Mouse (Mus musculus): Measurements from ENCODE around the gene Oas3. TPM values are rescaled to one million over a fixed set of nuclear protein-coding genes. Genes with fewer than 3 reads are reported as not detected.

Gene Oas3
- total and polyA plus RNA-seq, 2 experiments from 2014 or later = 0.57 to 1.3 TPM

DNA sequence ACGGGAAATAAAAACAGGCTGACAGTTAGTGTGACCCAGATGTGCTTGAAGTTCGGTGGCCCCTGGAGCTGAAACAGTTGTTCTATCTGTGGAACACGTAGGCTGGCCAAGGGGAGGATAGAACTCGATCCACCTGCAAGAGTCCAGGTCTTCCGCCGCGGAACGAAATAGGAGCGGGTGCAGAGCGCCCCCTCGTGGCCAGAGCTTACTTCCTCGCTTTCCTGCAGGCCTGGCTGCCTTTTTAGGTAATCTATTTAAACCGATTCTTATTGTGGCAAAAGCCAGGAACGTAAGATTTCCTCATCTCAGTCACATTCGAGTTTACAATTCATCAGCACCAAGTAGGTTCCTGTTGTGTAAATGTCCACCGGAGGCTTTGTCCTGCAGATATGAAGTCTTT, 63.1 kb downstream of the Oas3 start:
- Histone ChIP-seq H3K27me3 (ENCODE audit: insufficient read depth, low read length) (no peaks in the 10 kb centered on the region), H3K9me3 (ENCODE audit: low read length) (0 out of 2 replicates have a peak, but pooled peaks cover 2% of the 10 kb centered on the region), H3K4me1 (ENCODE audit: insufficient read depth, low read length) (peaks cover 4% of the 10 kb centered on the region; the same call in 1 of the 2 replicates), H3K36me3 (ENCODE audit: insufficient read depth, low read length) (no peaks in the 10 kb centered on the region), H3K4me2 (ENCODE audit: low read depth, low read length, poor library complexity, severe bottlenecking) (no peak overlapping the region), H3K4me3 (ENCODE audit: low read depth, low read length) (no peak overlapping the region), H3K27ac (ENCODE audit: low read depth, low read length) (no peak overlapping the region), H3K9ac (replicated peaks; ENCODE audit: low read length, poor library complexity, severe bottlenecking) (no peak overlapping the region)
- WGBS = 3% methylated on average over 16 of the region's 16 CpGs
- DNase-seq (ENCODE audit: low spot score) = peak; percentile 82
- peak; percentile 92 for TF ChIP-seq CTCF (IDR thresholded peaks at IDR 0.05)
- no peak for ATAC-seq (ENCODE audit: low FRiP score)

DNA sequence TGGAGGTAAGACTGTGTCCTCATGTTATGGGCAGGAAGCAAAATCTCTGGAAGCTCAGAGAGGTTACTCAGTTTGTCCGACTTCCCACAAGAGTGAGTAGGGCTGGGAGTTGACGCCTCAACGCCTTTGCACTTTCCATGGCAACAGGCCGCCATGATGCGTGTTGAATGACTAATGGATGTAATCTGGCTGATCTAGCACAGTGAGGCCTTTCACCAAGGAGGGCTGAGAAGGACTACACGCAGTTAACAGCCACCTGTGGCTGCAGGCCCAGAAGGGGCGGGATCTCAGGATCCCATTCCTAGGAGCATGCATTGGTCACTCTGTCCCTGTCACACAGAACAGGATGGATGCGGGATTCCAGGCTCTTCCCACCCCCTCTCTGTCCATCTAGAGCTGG, 64.7 kb downstream of the Oas3 start:
- Histone ChIP-seq H3K9me3 (ENCODE audit: low read length) (no peaks in the 10 kb centered on the region), H3K4me2 (ENCODE audit: low read depth, low read length, poor library complexity, severe bottlenecking) (no peak overlapping the region), H3K4me3 (ENCODE audit: low read depth, low read length) (no peak overlapping the region), H3K9ac (replicated peaks; ENCODE audit: low read length, poor library complexity, severe bottlenecking) (no peak overlapping the region), H3K27me3 (ENCODE audit: insufficient read depth, low read length) (no peaks in the 10 kb centered on the region), H3K36me3 (ENCODE audit: insufficient read depth, low read length) (no peaks in the 10 kb centered on the region), H3K27ac (ENCODE audit: low read depth, low read length) (no peak overlapping the region), H3K4me1 (ENCODE audit: insufficient read depth, low read length) (peaks cover 17% of the 10 kb centered on the region)
- DNase-seq (ENCODE audit: low spot score) (peak; percentile 72), ATAC-seq (ENCODE audit: low FRiP score) (no peak)
- TF ChIP-seq CTCF (IDR thresholded peaks at IDR 0.05) = no peak
- WGBS = 63% methylated on average over 8 of the region's 8 CpGs

DNA sequence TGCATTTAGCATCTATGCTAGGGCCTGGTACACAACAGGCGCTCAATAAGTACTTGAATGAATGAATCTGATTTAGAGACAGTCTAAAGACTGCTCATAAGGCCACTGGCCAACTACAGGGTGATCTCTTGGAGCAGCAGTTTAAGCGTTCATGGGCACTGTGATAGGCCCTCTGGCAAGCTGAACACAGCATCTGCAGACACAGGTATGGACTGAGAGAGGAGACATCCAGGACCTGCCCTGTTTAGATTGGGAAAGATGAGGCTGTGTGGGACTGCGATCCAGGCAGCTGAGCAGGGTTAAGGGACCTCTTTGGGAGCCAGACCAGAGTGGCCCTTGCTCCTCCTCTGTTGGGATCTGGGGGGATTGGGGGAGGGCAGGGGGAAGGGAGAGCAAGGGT, 65.6 kb downstream of the Oas3 start, which contains the start of gene Dtx1:
TSS of gene Dtx1 (minus strand) at position 101 of the 400 bp plus-strand sequence.
- H3K4me3 ChIP-seq (ENCODE audit: low read depth, low read length) = peak within 1 kb of the TSS; percentile 89
- H3K9ac ChIP-seq (replicated peaks; ENCODE audit: low read length, poor library complexity, severe bottlenecking) = peak within 1 kb of the TSS; percentile 99
- H3K27me3 ChIP-seq (ENCODE audit: insufficient read depth, low read length) = no peaks in the 10 kb centered on the region
- no peaks in the 10 kb centered on the region for H3K36me3 ChIP-seq (ENCODE audit: insufficient read depth, low read length)
- peaks cover 22% of the 10 kb centered on the region for H3K4me1 ChIP-seq (ENCODE audit: insufficient read depth, low read length)
- peak within 1 kb of the TSS; percentile 83 for H3K27ac ChIP-seq (ENCODE audit: low read depth, low read length)
- no peak for TF ChIP-seq CTCF (IDR thresholded peaks at IDR 0.05)
- ATAC-seq (ENCODE audit: low FRiP score) = no peak
- peak within 1 kb of the TSS; percentile 84 for H3K4me2 ChIP-seq (ENCODE audit: low read depth, low read length, poor library complexity, severe bottlenecking)
- H3K9me3 ChIP-seq (ENCODE audit: low read length) = no peaks in the 10 kb centered on the region
- WGBS = 22% methylated on average over 3 of the region's 3 CpGs
- no peak for DNase-seq (ENCODE audit: low spot score)

DNA sequence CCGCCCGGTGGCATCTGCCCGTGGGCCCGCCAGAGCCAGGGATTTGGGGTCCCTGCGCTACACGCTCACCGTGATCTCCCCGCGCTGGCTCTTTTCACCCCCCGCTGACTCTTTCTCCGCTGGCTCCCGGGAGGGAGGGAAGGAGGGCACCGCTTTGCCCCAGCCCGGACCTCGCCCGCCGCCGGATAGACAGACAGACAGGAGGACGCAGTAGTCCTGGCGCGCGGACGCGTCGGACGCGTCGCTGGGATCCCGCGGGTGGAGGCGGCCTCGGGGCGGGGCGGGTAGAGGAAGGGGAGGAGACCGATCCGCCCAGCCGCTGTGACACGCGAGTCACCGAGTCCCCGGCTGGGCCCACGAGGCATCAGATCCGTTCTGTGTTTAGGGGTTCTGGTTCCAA, 66.0 kb downstream of the Oas3 start:
- peak; percentile 73 for DNase-seq (ENCODE audit: low spot score)
- Histone ChIP-seq H3K9ac (replicated peaks; ENCODE audit: low read length, poor library complexity, severe bottlenecking) (peak overlapping the region; percentile 99), H3K4me2 (ENCODE audit: low read depth, low read length, poor library complexity, severe bottlenecking) (peak overlapping the region; percentile 84), H3K36me3 (ENCODE audit: insufficient read depth, low read length) (no peaks in the 10 kb centered on the region), H3K9me3 (ENCODE audit: low read length) (no peaks in the 10 kb centered on the region), H3K4me3 (ENCODE audit: low read depth, low read length) (peak overlapping the region; percentile 89), H3K27ac (ENCODE audit: low read depth, low read length) (peak overlapping the region; percentile 83), H3K4me1 (ENCODE audit: insufficient read depth, low read length) (peaks cover 25% of the 10 kb centered on the region), H3K27me3 (ENCODE audit: insufficient read depth, low read length) (no peaks in the 10 kb centered on the region)
- TF ChIP-seq CTCF (IDR thresholded peaks at IDR 0.05) = no peak
- peak; percentile 44; the same call in 1 of the 2 replicates for ATAC-seq (ENCODE audit: low FRiP score)
- WGBS = 1% methylated on average over 39 of the region's 43 CpGs

DNA sequence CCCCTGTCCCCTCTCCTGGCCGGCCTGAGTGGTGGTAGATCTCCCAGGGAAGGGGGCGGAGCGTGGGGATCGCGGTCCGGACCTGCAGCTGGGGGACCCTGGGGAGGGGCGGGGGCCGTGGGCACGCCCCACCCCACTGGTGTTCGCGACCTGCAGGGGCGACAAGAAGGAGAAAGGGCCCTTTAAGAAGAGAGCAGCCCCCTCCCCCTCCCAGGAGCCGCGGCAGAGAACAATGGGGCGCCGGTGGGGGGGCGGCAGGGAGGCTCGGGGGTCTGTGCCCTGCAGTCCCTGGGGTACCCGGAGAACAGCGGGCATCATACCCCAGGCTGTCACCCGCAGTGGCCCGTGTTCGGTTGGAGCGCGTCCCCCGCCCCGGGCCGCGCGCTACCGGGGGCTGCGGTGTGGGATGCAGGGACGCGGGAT, 66.6 kb downstream of the Oas3 start:
- Histone ChIP-seq H3K4me2 (ENCODE audit: low read depth, low read length, poor library complexity, severe bottlenecking) (peak overlapping the region; percentile 84), H3K9me3 (ENCODE audit: low read length) (no peaks in the 10 kb centered on the region), H3K4me1 (ENCODE audit: insufficient read depth, low read length) (peaks cover 25% of the 10 kb centered on the region), H3K36me3 (ENCODE audit: insufficient read depth, low read length) (no peaks in the 10 kb centered on the region), H3K4me3 (ENCODE audit: low read depth, low read length) (peak overlapping the region; percentile 89), H3K27me3 (ENCODE audit: insufficient read depth, low read length) (no peaks in the 10 kb centered on the region), H3K27ac (ENCODE audit: low read depth, low read length) (peak overlapping the region; percentile 83), H3K9ac (replicated peaks; ENCODE audit: low read length, poor library complexity, severe bottlenecking) (peak overlapping the region; percentile 99)
- DNase-seq (ENCODE audit: low spot score) = peak; percentile 37
- peak; percentile 51 for ATAC-seq (ENCODE audit: low FRiP score)
- no peak for TF ChIP-seq CTCF (IDR thresholded peaks at IDR 0.05)
- 2% methylated on average over 33 of the region's 34 CpGs for WGBS

DNA sequence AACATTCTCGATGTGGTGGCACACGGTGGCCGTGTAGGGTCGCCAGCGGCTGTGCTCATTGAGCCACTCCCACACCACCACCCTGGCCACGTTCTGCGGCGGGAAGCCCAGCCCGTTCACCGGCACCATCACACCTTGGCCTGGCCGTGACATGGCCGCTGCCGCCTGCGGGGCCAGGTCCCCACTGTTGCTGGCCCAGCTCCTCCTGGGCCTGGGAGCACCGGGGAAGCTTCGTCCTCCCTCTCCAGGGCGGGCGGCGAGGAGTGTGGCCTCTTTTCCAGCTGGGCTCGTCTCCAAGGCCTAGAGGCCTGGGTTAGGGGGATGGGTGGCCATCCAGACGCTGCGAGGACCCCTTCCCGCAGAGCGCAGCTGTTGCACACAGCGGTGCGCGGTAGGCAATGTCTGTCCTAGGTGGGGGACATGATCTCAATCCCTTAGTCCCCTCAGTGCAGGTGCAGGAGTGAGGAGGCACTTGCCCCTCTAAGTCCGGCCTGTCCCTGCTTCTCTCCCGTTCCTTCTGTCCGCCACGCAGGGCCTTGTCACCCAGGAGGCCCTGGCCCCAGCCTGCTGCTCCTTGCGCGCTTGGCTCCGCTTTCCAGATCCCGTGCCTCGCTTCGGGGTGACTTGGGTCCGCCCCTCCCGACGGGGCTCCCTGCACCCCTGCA, 67.2 kb downstream of the Oas3 start:
- WGBS = 1% methylated on average over 40 of the region's 40 CpGs

More for the DNA sequence above, 67.2 kb downstream of the Oas3 start:
- H3K27me3 ChIP-seq (ENCODE audit: insufficient read depth, low read length) = no peaks in the 10 kb centered on the region
- no peaks in the 10 kb centered on the region for H3K9me3 ChIP-seq (ENCODE audit: low read length)
- ATAC-seq (ENCODE audit: low FRiP score) = peak; percentile 39
- peak overlapping the region; percentile 84 for H3K4me2 ChIP-seq (ENCODE audit: low read depth, low read length, poor library complexity, severe bottlenecking)
- peak overlapping the region; percentile 89 for H3K4me3 ChIP-seq (ENCODE audit: low read depth, low read length)
- peak overlapping the region; percentile 99 for H3K9ac ChIP-seq (replicated peaks; ENCODE audit: low read length, poor library complexity, severe bottlenecking)
- DNase-seq (ENCODE audit: low spot score) = peak; percentile 69
- peaks cover 25% of the 10 kb centered on the region for H3K4me1 ChIP-seq (ENCODE audit: insufficient read depth, low read length)
- peak; percentile 1; the same call in 1 of the 2 replicates for TF ChIP-seq CTCF (IDR thresholded peaks at IDR 0.05)
- H3K36me3 ChIP-seq (ENCODE audit: insufficient read depth, low read length) = no peaks in the 10 kb centered on the region; the same call in 1 of the 2 replicates
- H3K27ac ChIP-seq (ENCODE audit: low read depth, low read length) = peak overlapping the region; percentile 83

Measured in midbrain, postnatal 0 days (tissue).